Mouse (Mus musculus) thymus, adult 18-20 months (tissue): ENCODE data around the gene Gabarap.
A peak's percentile ranks its signal among the peaks of the same experiment; 100 is the strongest.
"Not testable (repeated sequence)": the region's sequence is repeated elsewhere in the genome, so short reads cannot be mapped to it uniquely, and the experiment has no call there.

Source experiments
- DNase-seq, 2 experiments: peaks; one replicate each; pipeline ENCODE4 v3.0.0; 2022; ENCODE audit warnings: mixed read lengths in 2 of 2

Gabarap gene

GRCm38 (mm10) chr11:70000396-70000898, 9.5 kb downstream of the Gabarap start, which contains the start of gene Dvl2:
Gene Dvl2 (plus strand): TSS chr11:70000595.
- peak; percentile 85 to 89 for DNase-seq

- DNase-seq, result no peak
Observed at GRCm38 (mm10) chr11:70001159-70001558, 10.2 kb downstream of the Gabarap start.

- no peak for DNase-seq
Observed at GRCm38 (mm10) chr11:70001865-70002264, 10.9 kb downstream of the Gabarap start.

- DNase-seq, result no peak
Observed at GRCm38 (mm10) chr11:70002471-70002870, 11.5 kb downstream of the Gabarap start.

- DNase-seq, result peak in 1 of 2 experiments; percentile 31
Observed at GRCm38 (mm10) chr11:70005521-70005920, 14.6 kb downstream of the Gabarap start.

- no peak for DNase-seq
Observed at GRCm38 (mm10) chr11:70010033-70010432, 19.1 kb downstream of the Gabarap start.

- DNase-seq, result no peak
Observed at GRCm38 (mm10) chr11:70010548-70010947, 19.6 kb downstream of the Gabarap start.

- no peak for DNase-seq
Observed at GRCm38 (mm10) chr11:70010961-70011360, 20.0 kb downstream of the Gabarap start.

- no peak for DNase-seq
Observed at GRCm38 (mm10) chr11:70012931-70013330, 22.0 kb downstream of the Gabarap start.

GRCm38 (mm10) chr11:70013408-70013807, 22.5 kb downstream of the Gabarap start:
- no peak for DNase-seq

- no peak for DNase-seq
Observed at GRCm38 (mm10) chr11:70014051-70014450, 23.1 kb downstream of the Gabarap start.

- DNase-seq, result peak; percentile 76 to 82
Observed at GRCm38 (mm10) chr11:70014880-70015558, 24.1 kb downstream of the Gabarap start, which contains the start of gene Acadvl. Gene Acadvl (minus strand): TSS chr11:70015411.

- no peak for DNase-seq
Observed at GRCm38 (mm10) chr11:70015677-70016076, 24.7 kb downstream of the Gabarap start.

GRCm38 (mm10) chr11:70016177-70016576, 25.2 kb downstream of the Gabarap start:
- not testable (repeated sequence) for DNase-seq

- no peak for DNase-seq
Observed at GRCm38 (mm10) chr11:70016669-70017068, 25.7 kb downstream of the Gabarap start, which contains the start of gene Dlg4. Gene Dlg4 (plus strand): TSS chr11:70016942.

- DNase-seq, result no peak
Observed at GRCm38 (mm10) chr11:70017199-70017767, 26.3 kb downstream of the Gabarap start.

GRCm38 (mm10) chr11:70018131-70018990, 27.4 kb downstream of the Gabarap start:
- DNase-seq, result peak in 1 of 2 experiments; percentile 59

GRCm38 (mm10) chr11:70019495-70020021, 28.6 kb downstream of the Gabarap start:
- no peak for DNase-seq

GRCm38 (mm10) chr11:70020022-70020631, 29.2 kb downstream of the Gabarap start:
- DNase-seq, result peak in 1 of 2 experiments; percentile 59

- peak; percentile 54 to 69 for DNase-seq
Observed at GRCm38 (mm10) chr11:70020731-70021263, 29.9 kb downstream of the Gabarap start.

- DNase-seq, result peak; percentile 85 to 90
Observed at GRCm38 (mm10) chr11:70021264-70022132, 30.6 kb downstream of the Gabarap start.
